Mouse (Mus musculus): ENCODE measurements at regions not wholly inside any gene's neighbourhood (a gene's known extent, or its start where the extent isn't known, plus 50 kb on each side); places are given as distances from the start of the nearest gene placed in this dataset.

DNA sequence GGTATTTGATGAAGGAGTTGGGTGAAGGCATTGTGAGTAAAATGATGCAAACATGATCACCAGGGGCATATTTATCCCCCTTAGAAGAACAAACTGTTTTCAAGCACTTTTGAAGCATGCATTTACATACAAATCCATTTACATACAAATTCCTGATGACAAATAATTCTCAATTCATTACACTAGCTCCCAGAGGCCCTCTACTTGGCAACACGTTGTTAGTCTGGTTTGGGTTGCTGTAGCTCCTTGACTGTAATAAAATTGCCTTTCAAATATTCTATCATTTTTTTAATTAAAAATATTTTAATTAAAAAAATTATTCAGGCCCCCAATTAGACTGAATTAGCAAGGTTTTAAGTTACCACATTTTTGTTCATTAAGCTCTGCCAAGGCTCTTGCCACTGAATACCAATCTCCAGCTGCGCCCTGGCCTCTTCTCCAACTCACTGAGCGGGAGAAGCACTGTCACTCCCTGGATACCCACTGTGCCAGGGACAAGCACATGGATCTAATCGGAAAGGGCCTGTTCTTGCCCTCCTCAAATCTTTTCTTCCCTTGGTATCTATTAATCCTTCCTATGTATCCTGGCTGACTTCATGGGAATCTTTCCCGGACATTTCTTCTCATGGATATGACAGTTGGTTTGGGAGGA, 147.1 kb upstream of the Pou3f4 start:
- DNase-seq (ENCODE audit: low read depth, low spot score), result no peak

DNA sequence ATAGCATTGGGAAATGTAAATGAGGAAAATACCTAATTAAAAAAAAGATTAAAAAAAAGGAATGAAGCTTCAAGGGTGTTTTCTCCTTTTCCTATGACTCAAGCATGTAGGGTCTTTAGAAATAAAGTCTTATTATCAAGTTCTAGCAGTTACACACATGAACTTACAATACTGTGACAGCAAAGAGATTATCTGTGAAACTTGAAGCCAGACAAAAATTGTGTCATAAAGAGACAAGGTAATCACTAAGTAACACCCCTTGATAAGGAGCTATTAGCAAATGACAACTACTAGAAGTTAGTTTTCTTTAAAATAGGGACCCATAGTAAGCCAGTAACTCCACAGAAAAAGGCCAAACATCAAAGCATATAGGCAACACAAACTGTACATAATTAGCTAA, 140.9 kb upstream of the Pou3f4 start:
- no peak for DNase-seq (ENCODE audit: low read depth, low spot score)

DNA sequence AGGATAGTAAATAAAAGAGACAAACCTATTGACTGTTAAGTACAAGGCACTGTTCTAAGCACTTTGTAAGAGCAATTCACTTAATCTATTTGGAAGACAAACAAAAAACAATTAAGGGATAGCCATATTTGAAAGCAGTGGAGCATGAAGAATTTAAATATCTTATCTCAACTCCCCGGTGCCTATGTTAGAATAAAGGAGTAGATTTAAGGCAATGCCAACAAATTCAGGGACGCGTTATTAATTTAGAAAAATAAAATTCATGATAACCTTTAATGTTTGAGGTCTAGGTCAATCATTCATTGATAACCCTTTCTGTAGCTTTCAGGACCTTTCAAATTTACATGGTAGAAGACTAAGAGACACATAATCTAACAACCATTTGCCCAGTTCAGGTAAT, 135.5 kb upstream of the Pou3f4 start:
- DNase-seq (ENCODE audit: low read depth, low spot score), result no peak

DNA sequence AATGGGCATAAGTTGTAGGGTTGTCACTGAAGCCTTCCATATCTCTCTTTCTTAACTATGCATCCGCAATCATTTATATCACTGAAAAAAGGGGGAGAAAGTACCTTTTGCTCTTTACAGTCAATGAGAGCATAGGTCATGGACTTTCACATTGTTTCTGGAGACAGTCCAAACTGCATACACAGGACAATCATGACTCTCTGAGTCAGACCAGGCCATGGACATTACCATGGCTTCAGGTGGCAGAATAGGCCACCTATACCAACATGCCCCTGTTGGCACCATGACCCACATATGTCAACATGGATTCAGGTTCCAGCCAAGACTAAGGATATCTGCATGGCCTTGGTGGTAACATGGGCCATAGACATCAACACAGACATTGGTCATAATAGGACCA, 133.5 kb upstream of the Pou3f4 start:
- no peak for DNase-seq (ENCODE audit: low read depth, low spot score)

DNA sequence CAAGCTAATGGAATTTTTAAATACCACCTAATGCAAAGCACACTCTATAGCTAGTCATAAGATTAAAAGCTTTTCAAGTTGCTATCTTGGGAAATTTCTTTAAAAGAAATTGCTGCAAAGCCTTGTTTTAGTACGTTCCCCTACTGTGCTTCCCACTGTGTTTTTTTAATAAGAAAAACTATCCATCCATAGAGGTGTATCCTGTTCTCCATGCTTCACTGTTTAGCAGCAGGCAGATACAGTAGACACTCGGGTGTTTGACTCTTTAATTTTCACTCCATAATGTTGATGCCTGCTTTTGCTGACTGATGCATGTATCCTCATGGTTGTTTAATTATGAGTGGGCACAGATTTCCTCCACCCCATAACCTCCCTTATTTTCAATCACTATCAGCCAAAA, 113.6 kb upstream of the Pou3f4 start:
- DNase-seq (ENCODE audit: low read depth, low spot score), result no peak

DNA sequence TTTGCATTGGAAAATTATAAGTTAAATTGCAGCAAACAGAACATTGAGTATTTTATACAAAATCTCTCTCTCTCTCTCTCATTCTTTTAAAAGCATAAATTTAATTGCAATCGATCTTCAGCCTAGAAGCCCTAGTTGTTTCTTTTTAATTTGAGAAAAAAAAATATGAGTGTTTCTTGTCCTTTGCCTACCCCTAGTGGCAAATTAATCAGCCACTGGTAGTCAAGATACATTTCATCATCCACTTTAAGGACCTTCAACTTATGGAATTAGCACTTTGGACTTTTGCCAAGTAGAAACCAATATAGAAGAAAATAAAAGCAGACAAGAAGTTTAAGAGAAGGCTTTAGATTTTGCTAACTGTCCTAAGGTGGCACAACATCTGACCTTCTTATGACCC, 99.9 kb upstream of the Pou3f4 start:
- DNase-seq (ENCODE audit: low read depth, low spot score), result no peak

DNA sequence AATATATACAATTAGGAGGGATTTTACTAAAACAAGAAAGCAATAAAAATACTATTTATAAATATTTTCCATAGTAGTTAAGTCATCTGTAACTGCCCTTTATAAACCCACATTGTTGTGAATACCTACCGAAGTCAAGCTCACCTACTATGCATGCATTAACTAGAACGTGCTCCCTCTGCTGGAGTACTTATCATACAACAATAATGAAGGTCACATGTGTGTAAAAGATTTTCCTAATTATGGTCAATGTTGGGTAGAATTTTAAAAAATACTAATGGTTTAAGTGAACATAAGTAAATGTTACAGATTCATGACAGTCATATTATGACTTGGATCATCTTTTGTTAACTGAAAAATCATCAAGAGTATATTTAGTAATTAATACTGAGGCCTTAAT, 50.0 kb upstream of the Pou3f4 start:
- peak; percentile 6 for DNase-seq (ENCODE audit: low read depth, low spot score)

All from ES-CJ7 (cell line).